Mouse (Mus musculus) E14TG2a.4 (cell line): ENCODE data around the gene Slc35d3.

Experiments used
- H3K27me3 ChIP-seq: 2 replicates; pipeline ENCODE4 v1.6.1; 2014; ENCODE audit warnings: low read length, control low read depth; ENCODE audit not compliant: insufficient read depth
- H3K36me3 ChIP-seq: 2 replicates; pipeline ENCODE4 v1.6.1; 2014; ENCODE audit warnings: low read length, control low read depth; ENCODE audit not compliant: insufficient read depth
- H3K4me1 ChIP-seq: replicated peaks from 2 replicates; pipeline ENCODE4 v1.6.1; 2014; ENCODE audit warnings: low read depth, low read length, control low read depth
- H3K4me3 ChIP-seq: replicated peaks from 2 replicates; pipeline ENCODE4 v1.5.1; 2014; ENCODE audit warnings: mild to moderate bottlenecking, low read length
- H3K9me3 ChIP-seq: 2 replicates; pipeline ENCODE4 v1.6.1; 2014; ENCODE audit warnings: low read length, control low read depth
- CTCF ChIP-seq: conservative IDR thresholded peaks from 2 replicates; pipeline ENCODE4 v1.5.1; 2014; ENCODE audit warnings: low read length
- NANOG ChIP-seq: IDR thresholded peaks from 2 replicates; pipeline ENCODE4 v1.6.1; 2014; ENCODE audit warnings: borderline replicate concordance, low read length, mixed read lengths
- POU5F1 ChIP-seq: IDR thresholded peaks from 2 replicates; pipeline ENCODE4 v1.6.1; 2014; ENCODE audit warnings: low read length, borderline replicate concordance

The Slc35d3 gene

DNA sequence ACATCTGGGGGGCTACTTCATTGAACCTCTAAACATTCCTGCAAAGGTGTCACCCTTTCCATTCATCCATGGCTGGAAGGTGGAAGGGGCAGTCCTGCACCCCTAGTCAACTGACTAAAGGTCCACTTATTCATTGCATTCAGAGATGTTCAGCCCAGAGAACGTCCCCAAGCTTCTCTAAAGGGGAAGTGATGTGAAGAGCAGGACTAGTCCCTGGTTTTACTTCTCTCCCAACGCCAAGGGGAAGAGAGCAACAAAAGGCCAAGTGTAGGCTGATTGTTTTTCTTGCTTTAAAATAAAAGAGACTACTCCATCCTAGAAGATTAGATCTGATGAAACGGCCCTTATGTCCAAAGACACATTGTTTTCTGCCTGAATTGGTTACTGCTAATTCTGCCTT, 29.2 kb upstream of the Slc35d3 start:
- Histone ChIP-seq H3K27me3 (no peaks in the 10 kb centered on the region), H3K9me3 (no peaks in the 10 kb centered on the region), H3K4me1 (peaks cover 30% of the 10 kb centered on the region), H3K36me3 (peaks cover 3% of the 10 kb centered on the region; the same call in 1 of the 2 replicates), H3K4me3 (no peak overlapping the region)
- no peak for TF ChIP-seq POU5F1
- TF ChIP-seq NANOG = no peak

DNA sequence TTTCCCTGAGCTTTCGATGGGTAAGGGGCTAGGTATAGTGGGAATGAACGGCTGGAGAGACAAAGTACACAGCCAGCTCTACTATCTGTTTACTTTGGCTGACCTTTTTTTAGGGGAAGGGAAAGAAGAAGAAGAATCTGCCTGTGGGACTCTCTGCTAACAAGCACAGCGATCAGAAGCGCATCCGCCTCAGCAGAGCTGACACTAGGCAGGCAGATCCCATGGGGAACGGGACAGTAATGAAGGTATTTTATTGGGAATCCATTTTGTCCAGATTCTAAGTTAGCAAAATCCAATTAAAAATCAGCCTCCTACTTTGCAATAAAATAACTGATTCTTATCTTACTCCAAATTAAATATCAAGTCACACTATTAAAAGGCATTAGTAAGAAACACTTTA, 27.9 kb upstream of the Slc35d3 start:
- TF ChIP-seq NANOG (no peak), CTCF (no peak), POU5F1 (no peak)
- Histone ChIP-seq H3K4me1 (peaks cover 17% of the 10 kb centered on the region), H3K36me3 (no peaks in the 10 kb centered on the region), H3K4me3 (no peak overlapping the region), H3K9me3 (no peaks in the 10 kb centered on the region), H3K27me3 (no peaks in the 10 kb centered on the region)

DNA sequence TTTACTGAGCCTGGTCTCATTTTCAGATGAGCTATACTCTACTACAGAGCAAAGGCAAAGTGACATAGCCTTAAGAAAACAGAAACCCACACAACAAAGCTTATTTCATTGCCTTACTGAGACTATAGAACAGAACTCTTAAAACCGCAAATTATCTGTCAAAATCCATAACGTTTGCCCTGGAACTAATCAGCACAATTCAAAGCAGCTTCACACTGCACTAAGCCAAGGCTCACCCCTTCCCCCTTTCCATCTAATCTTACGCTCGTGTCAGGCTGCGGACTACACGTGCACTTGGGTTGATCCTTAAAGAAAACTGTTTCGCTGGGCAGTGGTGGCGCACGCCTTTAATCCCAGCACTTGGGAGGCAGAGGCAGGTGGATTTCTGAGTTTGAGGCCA, 26.4 kb upstream of the Slc35d3 start:
- no peaks in the 10 kb centered on the region for H3K36me3 ChIP-seq
- H3K4me1 ChIP-seq = peaks cover 10% of the 10 kb centered on the region
- H3K4me3 ChIP-seq = no peak overlapping the region
- TF ChIP-seq NANOG (no peak), CTCF (no peak), POU5F1 (no peak)
- H3K9me3 ChIP-seq = no peaks in the 10 kb centered on the region
- H3K27me3 ChIP-seq = no peaks in the 10 kb centered on the region

DNA sequence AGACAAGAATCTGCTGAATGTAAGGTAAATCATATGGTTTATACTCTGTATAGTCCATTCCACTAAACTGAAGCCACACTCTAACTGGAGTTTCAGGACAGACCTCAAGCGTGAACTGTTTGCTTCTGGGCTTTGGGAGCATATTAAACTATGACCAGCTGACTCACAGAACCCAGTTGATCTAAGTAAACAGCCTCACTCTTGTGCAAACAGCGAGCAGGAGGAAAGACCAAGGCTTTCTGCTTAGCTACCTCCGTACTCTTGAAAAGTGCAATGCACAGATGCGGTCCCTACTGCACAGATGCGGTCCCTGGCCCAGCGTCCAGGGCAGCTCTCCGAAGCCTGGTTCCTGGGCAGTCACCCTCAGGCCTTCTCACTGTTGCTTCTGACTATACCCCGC, 26.0 kb upstream of the Slc35d3 start:
- Histone ChIP-seq H3K4me1 (peaks cover 10% of the 10 kb centered on the region), H3K4me3 (no peak overlapping the region), H3K27me3 (no peaks in the 10 kb centered on the region), H3K36me3 (no peaks in the 10 kb centered on the region), H3K9me3 (no peaks in the 10 kb centered on the region)
- no peak for TF ChIP-seq CTCF
- TF ChIP-seq NANOG = no peak
- no peak for TF ChIP-seq POU5F1

DNA sequence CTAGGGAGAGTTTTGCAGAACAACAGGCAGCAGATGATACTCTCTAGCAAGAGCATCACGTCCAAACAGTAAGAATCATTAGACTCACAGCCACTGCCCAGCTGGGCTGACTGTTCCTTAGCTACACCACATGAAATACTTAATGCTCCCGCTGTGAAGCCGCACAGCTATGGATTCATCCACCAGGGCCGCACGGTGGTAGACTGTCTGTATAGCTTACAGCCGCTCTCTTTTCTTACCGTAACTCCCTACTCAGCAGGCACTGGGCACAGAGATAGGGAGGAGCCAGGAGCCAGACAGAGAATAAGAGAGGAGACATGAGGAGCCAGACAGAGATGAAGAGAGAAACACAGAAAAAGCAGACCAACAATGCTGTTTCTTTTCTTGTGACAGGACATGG, 25.4 kb upstream of the Slc35d3 start:
- Histone ChIP-seq H3K4me3 (no peak overlapping the region), H3K27me3 (no peaks in the 10 kb centered on the region), H3K36me3 (no peaks in the 10 kb centered on the region), H3K4me1 (peaks cover 10% of the 10 kb centered on the region), H3K9me3 (no peaks in the 10 kb centered on the region)
- TF ChIP-seq CTCF (no peak), NANOG (no peak), POU5F1 (no peak)

DNA sequence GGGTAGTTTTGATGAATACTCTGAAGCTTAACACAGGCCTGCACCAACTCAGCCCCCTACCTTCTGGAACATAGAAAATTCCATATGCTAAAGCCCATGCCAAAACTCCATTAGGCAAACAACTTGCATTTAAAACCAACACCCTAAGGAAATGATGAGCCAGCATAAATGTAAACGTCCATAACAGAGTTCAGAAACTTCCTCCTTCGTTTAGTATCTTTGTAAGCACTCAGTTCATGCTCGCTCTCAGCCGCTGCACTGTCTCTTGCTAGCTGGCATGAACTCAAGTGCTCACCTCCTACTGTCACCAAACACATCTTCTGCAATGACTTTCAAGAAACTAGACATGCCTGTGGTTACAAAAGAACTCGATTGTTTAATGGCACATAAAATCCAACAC, 24.1 kb upstream of the Slc35d3 start:
- Histone ChIP-seq H3K4me1 (peaks cover 10% of the 10 kb centered on the region), H3K9me3 (no peaks in the 10 kb centered on the region), H3K36me3 (no peaks in the 10 kb centered on the region), H3K4me3 (no peak overlapping the region), H3K27me3 (no peaks in the 10 kb centered on the region)
- TF ChIP-seq NANOG (no peak), POU5F1 (no peak), CTCF (no peak)

DNA sequence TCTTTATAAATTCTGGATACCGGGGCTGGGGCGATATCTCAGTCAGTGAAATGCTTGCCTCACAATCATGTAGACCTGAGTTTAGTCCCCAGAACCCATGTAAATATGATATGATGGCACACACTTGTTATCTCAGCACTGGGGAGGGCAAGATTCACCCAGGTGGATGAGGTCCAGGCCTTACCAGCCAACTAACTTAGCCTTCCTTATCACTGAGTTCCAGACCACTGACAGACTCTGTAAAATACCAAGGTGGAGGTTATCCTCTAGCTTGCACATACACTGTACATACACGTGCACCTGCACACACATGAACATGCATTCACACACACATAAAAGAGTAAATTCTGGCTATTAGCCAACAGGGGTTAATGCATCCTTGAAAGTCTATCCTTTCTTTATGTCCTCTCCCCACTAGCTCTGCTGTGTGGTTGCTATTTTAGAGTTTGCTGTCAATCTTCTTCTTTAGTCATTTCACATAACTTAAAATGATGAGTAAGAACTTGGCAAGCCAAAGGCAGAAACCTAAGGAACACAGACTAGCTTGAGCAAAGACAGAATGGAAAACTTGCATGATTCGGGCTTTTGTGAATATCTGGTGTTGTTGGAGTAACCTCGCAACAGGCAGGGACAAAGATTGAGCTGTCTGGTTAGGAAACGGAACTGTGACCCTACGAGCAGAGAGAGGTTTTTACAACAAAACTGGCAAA, 4.5 kb upstream of the Slc35d3 start:
- H3K4me3 ChIP-seq = no peak overlapping the region
- H3K9me3 ChIP-seq = no peaks in the 10 kb centered on the region
- H3K36me3 ChIP-seq = no peaks in the 10 kb centered on the region
- TF ChIP-seq NANOG = no peak
- no peak for TF ChIP-seq POU5F1
- no peak for TF ChIP-seq CTCF
- peaks cover 48% of the 10 kb centered on the region for H3K27me3 ChIP-seq
- H3K4me1 ChIP-seq = peaks cover 13% of the 10 kb centered on the region

DNA sequence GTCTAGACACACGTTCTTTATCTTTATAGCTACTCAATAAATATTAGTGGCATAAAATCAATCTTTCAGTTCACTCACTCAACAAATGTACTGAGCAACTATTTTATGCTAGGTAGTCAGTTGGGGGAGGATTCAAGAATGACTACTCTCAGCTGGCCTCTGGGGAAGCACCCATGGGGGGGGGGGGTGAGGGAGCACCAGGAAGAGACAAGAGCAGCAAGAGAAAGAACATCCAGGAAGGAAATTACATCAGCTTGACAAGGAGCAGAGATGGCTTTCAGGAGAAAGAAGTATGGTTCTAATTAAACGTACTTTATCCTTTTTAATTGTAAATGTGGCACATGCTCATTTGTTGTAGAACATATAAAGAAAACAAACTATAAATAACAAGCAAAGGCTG, 2.4 kb upstream of the Slc35d3 start:
- peaks cover 68% of the 10 kb centered on the region for H3K27me3 ChIP-seq

DNA sequence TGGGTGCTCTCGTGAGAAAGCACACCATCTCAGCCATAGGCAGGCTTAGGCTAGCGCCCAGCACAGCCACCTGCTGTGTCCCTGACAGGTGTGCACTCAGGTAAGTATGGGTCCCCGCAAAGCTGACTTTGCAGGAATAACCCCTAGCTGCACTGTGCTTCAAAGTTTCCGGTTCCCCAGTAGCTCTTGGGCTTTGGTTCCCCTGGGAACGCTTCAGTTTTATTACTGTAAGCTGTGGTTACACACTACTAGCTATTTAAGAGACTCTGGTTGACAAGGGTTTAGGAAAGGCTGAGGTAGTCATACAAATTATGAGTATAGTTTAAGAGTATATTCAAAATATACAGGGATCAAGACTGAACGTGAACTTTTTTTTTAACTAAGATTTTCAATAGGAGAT, 1.5 kb upstream of the Slc35d3 start:
- no peaks in the 10 kb centered on the region for H3K9me3 ChIP-seq
- TF ChIP-seq POU5F1 (no peak), NANOG (no peak), CTCF (no peak)
- H3K4me3 ChIP-seq = no peak overlapping the region
- no peaks in the 10 kb centered on the region for H3K36me3 ChIP-seq
- H3K4me1 ChIP-seq = peaks cover 27% of the 10 kb centered on the region
- peaks cover 74% of the 10 kb centered on the region for H3K27me3 ChIP-seq

More for the DNA sequence above, 2.4 kb upstream of the Slc35d3 start:
- Histone ChIP-seq H3K9me3 (no peaks in the 10 kb centered on the region), H3K36me3 (no peaks in the 10 kb centered on the region), H3K4me3 (no peak overlapping the region), H3K4me1 (peaks cover 26% of the 10 kb centered on the region)
- TF ChIP-seq CTCF = no peak
- TF ChIP-seq POU5F1 = no peak
- no peak for TF ChIP-seq NANOG
